Mouse (Mus musculus) left cerebral cortex, postnatal 4 days (tissue): Measurements from ENCODE around the gene Sdf2l1. TPM values are rescaled to one million over a fixed set of nuclear protein-coding genes. Genes with fewer than 3 reads are reported as not detected.
"Not testable (repeated sequence)": the region's sequence is repeated elsewhere in the genome, so short reads cannot be mapped to it uniquely, and the experiment has no call there.

ENCODE experiments used
- DNase-seq: peaks from one replicate; pipeline ENCODE4 v3.0.0-alpha.2; 2022
- intact Hi-C: fragments of 180-260 bp; cut with DNase I; formaldehyde crosslinking; loops from one replicate; pipeline ENCODE4 v1.15.1; 2025
- total RNA-seq, 2 experiments: library from RNA; stranded (reverse); gene quantifications; 2 replicates each; pipeline ENCODE4 v1.2.3; 2021

The Sdf2l1 gene
- 10 to 100 TPM; 10.8 to 12.6 TPM for total RNA-seq

- intact Hi-C loops, result no loop called here
- DNase-seq, result peak; percentile 98
Measured at GRCm38 (mm10) chr16:17132089-17132905, at the start of gene Sdf2l1. TSS of gene Sdf2l1 (minus strand) at chr16:17132383.

DNA sequence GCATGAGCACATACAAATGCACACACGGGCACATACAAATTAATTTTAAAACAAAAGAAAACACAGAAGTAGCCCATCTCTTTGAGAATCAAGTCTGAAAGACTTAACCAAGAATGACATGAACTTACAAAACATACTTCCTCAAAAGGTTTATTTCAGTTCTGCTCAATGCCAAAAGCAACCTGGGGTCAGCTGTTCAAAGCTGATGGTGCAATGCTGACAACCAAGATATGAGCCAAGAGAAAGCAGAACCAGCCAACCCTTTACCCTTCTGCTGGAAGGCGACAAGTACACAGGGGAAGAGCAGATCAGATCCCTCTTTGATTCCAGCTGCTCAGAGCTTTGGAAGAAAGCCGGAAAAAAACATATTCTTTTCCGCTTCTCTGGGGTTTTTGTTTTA lies 49.2 kb upstream of the Sdf2l1 start:
- no peak for DNase-seq
- intact Hi-C loops, result no loop called here

- intact Hi-C loops, result no loop called here
- no peak for DNase-seq
Measured at GRCm38 (mm10) chr16:17179706-17180105, 47.5 kb upstream of the Sdf2l1 start.

- DNase-seq, result no peak
- intact Hi-C loops, result no loop called here
Measured at GRCm38 (mm10) chr16:17177623-17178170, 45.5 kb upstream of the Sdf2l1 start.

DNA sequence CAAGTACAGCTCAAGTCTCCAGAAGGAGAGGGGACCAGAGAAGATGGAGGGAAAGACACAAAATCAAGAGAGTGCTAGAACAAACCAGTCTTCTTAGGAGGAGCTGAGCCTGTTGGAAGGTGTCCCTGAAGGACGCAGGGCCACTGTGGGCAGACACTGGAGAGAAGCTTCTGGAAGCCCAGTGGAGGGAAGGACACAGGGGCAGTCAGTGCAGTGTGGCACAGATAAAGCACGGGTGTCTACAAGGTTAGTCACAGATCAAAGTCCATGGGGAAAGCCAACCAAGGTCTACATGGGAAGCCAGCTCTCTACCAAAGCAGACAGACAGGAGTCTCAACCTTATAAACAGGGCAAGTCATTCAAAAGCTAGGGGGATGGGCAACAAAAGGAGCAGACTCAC lies 43.6 kb upstream of the Sdf2l1 start:
- no peak for DNase-seq
- intact Hi-C loops, result no loop called here

DNA sequence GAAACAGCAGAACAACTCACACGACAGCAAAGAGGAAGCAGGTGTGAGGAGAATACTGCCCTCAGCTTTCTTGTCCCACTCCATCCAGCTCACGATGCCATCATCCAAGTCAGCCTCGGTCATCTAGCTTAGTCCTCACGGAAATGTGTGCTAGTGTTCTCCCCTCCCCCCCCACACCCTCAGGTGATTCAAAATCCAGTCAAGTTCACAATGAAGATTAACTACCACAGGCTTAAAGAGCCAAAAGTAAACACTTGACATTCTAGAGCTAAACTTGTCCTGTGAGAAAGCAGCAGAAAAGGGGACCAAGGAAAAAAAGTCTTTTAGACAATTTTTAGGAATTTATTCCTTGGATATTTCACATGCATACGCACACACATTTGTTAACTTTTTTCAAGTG lies 35.9 kb upstream of the Sdf2l1 start:
- no peak for DNase-seq
- intact Hi-C loops, result no loop called here

GRCm38 (mm10) chr16:17167179-17167578 lies 35.0 kb upstream of the Sdf2l1 start:
- no peak for DNase-seq
- intact Hi-C loops, result no loop called here

DNA sequence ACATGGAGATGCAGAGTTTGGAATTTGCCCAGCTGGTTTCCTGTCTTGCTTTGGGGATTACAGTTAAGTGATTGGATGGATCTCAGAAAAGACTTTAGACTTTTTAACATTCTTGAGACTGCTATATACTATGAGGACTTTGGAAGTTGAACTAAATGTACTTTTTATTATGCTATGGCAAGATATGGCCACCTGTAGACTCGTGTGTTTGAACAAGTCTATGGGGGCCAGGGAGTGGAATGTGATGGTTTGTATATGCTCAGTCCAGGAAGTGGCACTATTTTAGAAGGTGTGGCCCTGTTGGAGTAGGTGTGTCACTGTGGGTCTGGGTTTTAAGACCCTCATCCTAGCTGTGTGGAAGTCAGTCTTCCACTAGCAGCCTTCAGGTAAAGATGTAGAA lies 33.3 kb upstream of the Sdf2l1 start:
- intact Hi-C loops, DNase-seq: not testable (repeated sequence)

- no peak for DNase-seq
- intact Hi-C loops, result no loop called here
Measured at GRCm38 (mm10) chr16:17154346-17154745, 22.2 kb upstream of the Sdf2l1 start.

- DNase-seq, result no peak
- intact Hi-C loops, result no loop called here
Measured at GRCm38 (mm10) chr16:17151874-17152273, 19.7 kb upstream of the Sdf2l1 start.

DNA sequence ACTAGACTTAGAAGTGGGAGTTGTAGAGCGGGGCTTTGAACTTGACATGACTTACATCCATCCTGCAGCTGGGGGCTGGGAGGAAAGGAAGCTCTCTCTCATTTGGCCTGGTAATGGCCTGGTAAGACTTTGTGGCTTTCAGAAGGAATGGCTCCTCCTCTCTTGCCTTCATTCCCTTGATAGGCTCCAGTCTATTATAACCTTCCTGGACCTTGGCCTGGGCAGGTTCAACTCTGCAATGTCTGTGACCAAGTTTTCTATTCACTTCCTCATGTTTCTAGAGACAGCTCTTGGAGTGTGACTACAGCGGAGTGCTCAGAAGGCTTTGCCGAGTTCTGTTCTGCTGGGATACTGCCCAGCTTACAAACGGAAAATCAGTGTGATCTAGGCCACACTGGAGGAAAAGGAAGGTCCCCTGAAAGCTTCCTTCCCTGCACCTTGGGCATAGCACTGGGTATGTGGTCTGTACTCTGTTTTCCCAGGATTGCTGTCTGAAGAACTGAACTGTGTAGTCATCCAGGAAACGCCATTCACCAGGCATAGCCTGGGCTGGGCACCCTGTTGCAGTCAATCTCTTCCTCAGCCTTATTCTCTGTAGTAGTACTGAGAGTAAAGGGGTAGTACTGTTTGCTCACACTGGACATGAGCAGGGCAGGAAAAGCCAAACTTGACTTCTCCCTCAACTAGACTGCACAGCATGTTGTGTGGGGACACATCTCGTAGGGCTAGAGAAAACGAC lies 18.5 kb upstream of the Sdf2l1 start:
- DNase-seq, result no peak
- intact Hi-C loops, result no loop called here

DNA sequence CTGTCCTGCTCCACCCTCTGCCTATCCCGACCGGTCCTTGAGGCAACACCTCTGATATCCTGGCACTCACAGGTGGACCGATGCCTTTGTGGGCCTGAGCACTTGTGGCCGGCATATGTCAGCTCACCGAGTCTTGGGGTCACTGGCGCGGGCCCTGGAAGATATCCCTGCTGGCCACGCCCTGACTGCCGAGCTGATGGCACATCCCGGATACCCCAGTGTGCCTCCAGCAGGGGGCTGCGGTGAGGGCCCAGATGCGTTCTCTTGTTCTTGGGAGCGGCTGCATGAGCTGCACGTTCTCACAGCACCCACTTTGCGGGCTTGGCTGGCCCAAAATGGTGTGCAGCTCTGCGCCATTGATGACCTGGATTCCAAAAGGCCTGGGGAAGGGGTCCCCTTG lies 15.9 kb upstream of the Sdf2l1 start:
- intact Hi-C loops, result no loop called here
- no peak for DNase-seq

DNA sequence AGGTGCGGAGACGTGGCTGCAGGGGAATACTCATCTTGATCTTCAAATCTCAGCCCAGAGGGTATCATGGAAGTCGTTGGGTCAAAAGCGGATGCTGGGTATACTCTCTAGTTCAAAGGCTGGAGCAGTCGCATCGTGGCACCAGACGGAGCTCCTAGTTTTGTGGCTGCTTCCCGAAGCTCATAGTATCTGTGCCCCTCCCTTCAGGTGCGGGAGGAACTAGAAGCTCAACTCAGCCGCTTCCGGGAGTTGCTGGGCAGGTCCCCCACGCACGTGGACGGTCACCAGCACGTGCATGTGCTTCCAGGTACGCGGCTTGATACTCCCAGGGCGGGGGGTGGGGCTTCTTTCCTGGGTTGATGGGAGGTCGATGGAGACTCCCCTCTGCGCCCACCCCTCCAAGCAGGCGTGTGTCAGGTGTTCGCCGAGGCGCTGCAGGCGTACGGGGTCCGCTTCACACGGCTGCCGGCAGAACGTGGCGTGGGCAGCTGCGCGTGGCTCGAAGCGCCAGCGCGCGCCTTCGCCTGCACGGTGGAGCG lies 15.3 kb upstream of the Sdf2l1 start:
- DNase-seq, result no peak
- intact Hi-C loops, result no loop called here

GRCm38 (mm10) chr16:17146772-17147235 lies 14.6 kb upstream of the Sdf2l1 start, which contains the start of gene Ccdc116:
TSS of gene Ccdc116 (minus strand) at chr16:17147229.
- intact Hi-C loops, result no loop called here
- DNase-seq, result peak; percentile 91

DNA sequence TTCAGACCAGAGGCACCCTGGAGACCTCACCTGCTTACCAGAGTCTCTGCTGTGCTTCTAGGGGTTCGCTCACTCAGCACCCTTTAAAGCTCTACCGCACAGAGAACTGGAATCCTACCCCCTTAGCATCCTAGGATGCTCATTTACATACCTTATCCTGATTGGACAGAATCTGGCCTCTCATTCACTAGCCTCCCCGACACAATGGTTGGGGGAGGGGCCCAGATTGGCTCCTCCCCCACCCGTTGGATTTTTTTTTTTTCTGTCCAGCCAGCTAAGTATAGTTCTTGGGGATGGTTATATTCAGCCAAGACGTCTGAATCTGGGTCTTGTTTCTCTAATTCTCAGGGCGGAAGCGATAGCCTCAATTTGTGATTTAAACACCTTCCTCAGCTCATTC lies 12.2 kb upstream of the Sdf2l1 start, which contains the start of gene Ydjc:
Gene Ydjc (plus strand): TSS at position 283 of the 400 bp plus-strand sequence.
- intact Hi-C loops, result no loop called here
- no peak for DNase-seq

GRCm38 (mm10) chr16:17137355-17137754 lies 5.2 kb upstream of the Sdf2l1 start:
- no peak for DNase-seq
- intact Hi-C loops, result no loop called here

- intact Hi-C loops, result no loop called here
Measured at GRCm38 (mm10) chr16:17132906-17133200, 670 bp upstream of the Sdf2l1 start.

DNA sequence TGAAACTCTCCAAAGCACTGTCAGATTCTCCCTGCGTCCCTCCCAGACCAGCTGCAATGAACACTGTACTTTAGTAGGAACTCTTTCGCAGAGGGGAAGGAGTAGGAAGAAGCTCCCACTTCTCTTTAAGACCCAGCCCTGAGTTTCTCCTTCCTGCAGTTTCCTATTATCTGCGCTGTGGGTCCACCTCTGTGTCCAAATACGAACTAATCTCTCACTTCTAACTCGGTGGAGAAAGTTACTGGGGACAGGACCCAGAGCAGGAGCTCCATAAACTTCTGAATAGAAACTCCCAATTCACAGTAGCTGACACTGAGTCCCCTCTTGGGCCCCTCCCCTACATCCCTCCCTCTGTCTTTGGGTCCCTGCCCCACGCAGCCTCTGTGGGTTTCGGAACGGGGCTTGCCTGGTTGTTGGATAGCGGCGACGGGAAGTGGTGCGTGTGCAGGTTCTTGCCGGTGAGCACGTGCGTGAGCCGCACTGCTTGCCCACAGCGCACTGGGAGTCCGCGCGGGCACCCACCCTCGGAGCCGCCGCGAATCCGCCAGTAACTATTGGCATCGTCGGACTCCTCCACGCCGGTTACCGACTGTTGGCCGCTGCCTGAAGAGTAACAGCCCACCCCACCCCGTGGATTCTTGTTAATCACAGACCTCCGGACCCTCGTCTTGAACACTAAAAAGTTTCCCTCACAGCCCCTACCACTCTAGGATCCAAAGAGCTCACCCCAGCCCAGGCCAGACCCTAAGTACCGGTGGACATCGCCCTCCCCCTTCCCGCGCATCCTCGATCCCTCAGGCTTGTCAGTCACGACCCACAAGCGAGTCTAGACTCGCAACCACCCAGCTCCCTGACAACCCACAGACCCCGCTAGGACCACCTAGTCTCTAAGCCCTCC lies 743 bp downstream of the Sdf2l1 start:
- intact Hi-C loops, result no loop called here
- no peak for DNase-seq

More at GRCm38 (mm10) chr16:17132906-17133200, 670 bp upstream of the Sdf2l1 start:
- no peak for DNase-seq

GRCm38 (mm10) chr16:17127292-17127691 lies 4.9 kb downstream of the Sdf2l1 start:
- intact Hi-C loops, result no loop called here
- peak; percentile 25 for DNase-seq

DNA sequence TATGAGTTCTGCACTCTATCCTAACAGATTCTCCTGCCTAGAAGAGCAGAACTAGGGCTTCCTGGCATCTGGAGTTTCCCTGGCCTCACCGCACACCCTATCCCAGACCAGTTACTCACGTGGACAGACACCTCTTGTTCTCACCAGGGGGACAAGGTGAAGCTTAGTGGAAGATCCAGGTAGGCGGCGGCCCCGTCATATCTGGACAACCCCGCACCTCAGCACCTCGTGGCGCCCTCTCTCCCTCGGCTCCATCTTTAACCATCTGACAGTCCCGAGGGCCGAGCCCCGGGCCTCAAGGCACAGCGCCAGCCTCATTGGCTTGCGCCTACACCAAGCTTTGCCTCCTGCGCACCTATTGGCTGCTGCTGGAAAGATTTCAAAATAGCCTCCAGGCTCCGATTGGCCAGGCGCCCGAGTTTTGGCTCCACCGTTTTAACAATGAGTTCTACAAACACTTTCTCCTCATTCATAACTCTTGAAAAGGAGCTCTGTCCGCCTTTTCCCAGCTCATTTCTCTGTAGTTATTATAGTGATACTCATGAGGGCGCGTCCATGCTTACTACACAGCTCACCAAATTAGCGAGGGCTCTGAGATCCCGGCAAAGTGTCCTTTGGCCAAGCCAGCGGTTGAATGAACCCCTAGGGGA lies 7.2 kb downstream of the Sdf2l1 start, which contains the start of gene 2610318N02Rik:
Gene 2610318N02Rik (minus strand): TSS at position 297 of the 650 bp plus-strand sequence.
- intact Hi-C loops, result no loop called here
- peak; percentile 81 for DNase-seq
